Mouse (Mus musculus): Measurements from ENCODE around the gene Gm42906.

DNA sequence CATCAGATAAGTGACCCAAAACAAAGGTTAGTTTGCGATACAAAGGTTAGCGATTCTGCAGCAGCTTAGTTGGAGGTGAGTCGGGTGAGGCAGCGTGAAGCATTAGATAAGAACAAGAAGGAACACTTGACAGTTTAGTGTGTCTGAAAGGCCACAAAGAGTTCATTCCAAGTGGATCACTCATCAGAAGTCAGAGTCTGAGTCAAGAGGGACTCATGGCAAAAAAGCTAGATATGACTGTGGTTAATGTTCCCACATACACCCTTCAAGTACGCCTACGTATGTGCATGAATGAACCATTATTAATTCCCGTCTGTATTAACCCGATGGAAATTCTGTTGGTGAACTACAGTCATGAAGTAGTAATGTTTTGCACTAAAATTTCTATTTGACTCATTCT, 176.3 kb downstream of the Gm42906 start:
- no peak for TF ChIP-seq CTCF (IDR thresholded peaks at IDR 0.05; ENCODE audit: low read depth)
- TF ChIP-seq EP300 (IDR thresholded peaks at IDR 0.05; ENCODE audit: low read depth) = no peak

All from liver, postnatal 0 days (tissue).